Mouse (Mus musculus) pancreas, adult 10 weeks (tissue): ENCODE measurements around the gene Baat. TPM values are rescaled to one million over a fixed set of nuclear protein-coding genes. Genes with fewer than 3 reads are reported as not detected.

Experiments
- polyA plus RNA-seq: library from polyadenylated mRNA; stranded (reverse); fragments of 350-450 nt; fragmentation: Illumina TruSeq; extraction: RNeasy Lipid Tissue Mini Kit (QIAGEN cat#74804); gene quantifications from one replicate; pipeline ENCODE4 v1.2.3, GENCODE M21; 2015; ENCODE audit warnings: low read depth, low replicate concordance; ENCODE audit not compliant: insufficient read depth

The Baat gene
- polyA plus RNA-seq = not detected

GRCm38 (mm10) chr4:49506386-49506785 is at the start of gene Baat:
Gene Baat (minus strand): TSS chr4:49506557.

GRCm38 (mm10) chr4:49549383-49549782 is 43.0 kb upstream of the Baat start, which contains the start of gene Aldob:
Gene Aldob (minus strand): TSS chr4:49549546.

GRCm38 (mm10) chr4:49520572-49521340 is 14.4 kb upstream of the Baat start, which contains the start of the genes Mrpl50 and Zfp189:
Gene Mrpl50 (minus strand): TSS chr4:49521093.
Gene Zfp189 (plus strand): TSS chr4:49521176.

GRCm38 (mm10) chr4:49473435-49474100 is 32.8 kb downstream of the Baat start, which contains the start of gene Acnat1:
Gene Acnat1 (minus strand): TSS chr4:49473912.

Other genes with a start within 250 kb of the Baat start
- not detected for gene Acnat2, start 98.4 kb downstream of the Baat start, polyA plus RNA-seq
- gene Acnat1, start 32.6 kb downstream of the Baat start, polyA plus RNA-seq = 0.57 TPM
- gene Mrpl50, start 14.5 kb upstream of the Baat start, polyA plus RNA-seq = 8.3 TPM
- 0.72 TPM for gene Zfp189, start 14.6 kb upstream of the Baat start, polyA plus RNA-seq
- 0.94 TPM for gene Aldob, start 43.0 kb upstream of the Baat start, polyA plus RNA-seq
- gene Tmem246, start 91.3 kb upstream of the Baat start, polyA plus RNA-seq = 2.7 TPM
- 18.3 TPM for gene Rnf20, start 125.4 kb upstream of the Baat start, polyA plus RNA-seq
- gene Ppp3r2, start 175.5 kb upstream of the Baat start, polyA plus RNA-seq = not detected